Comparison of ENCODE assay signal across 9 mouse cellular contexts in the genomic region with DNA sequence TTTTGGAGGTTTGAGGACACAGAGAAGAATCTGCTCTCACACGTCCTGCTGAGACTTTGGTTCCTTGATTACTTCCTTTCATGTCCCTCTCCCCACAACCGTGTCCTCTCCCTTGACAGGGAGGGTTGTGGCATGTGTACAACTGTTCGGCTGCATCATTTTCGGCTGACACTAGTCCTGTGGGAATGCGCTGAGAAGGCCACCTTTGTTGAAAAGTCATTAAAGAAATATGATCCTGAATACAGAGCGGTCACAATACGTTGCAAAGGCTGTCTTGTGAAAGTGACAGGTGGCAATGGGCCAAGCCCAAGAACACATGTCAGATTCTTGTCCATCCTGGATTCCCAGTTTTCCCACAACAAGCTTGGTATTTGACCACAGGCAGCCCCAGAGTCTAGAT.
"Had no signal": no experiment of that assay in that cellular context is flagged by ENCODE, and none has a peak within 500 bp of the region (broad histone marks: within the 10 kb centered on the region; RNA-seq: fewer than 3 reads in every experiment).

No protein-coding gene starts in this region.

- H3K4me3 ChIP-seq: midbrain, embryonic 13.5 days; neural tube, embryonic 15.5 days had no signal

- ATAC-seq: midbrain, embryonic 13.5 days had no signal

- H3K9ac ChIP-seq: liver, embryonic 14.5 days; midbrain, embryonic 13.5 days; neural tube, embryonic 15.5 days had no signal

- H3K4me2 ChIP-seq: midbrain, embryonic 13.5 days; neural tube, embryonic 15.5 days had no signal

- DNase-seq: kidney, adult 11 months; left cerebral cortex, postnatal 4 days; lung, adult 18-20 months; lung, postnatal 36 days had no signal

- H3K9me3 ChIP-seq: midbrain, embryonic 13.5 days; neural tube, embryonic 15.5 days had no signal

- H3K27me3 ChIP-seq: midbrain, embryonic 13.5 days; neural tube, embryonic 15.5 days had no signal

- H3K27ac ChIP-seq: kidney, postnatal 0 days; liver, embryonic 14.5 days; midbrain, embryonic 13.5 days; stomach, postnatal 0 days had no signal

- H3K36me3 ChIP-seq: midbrain, embryonic 13.5 days; neural tube, embryonic 15.5 days had no signal
